Mouse (Mus musculus) forebrain, postnatal 0 days (tissue): ENCODE results near the gene Ipp. TPM values are rescaled to one million over a fixed set of nuclear protein-coding genes. Genes with fewer than 3 reads are reported as not detected.

Experiments
- ATAC-seq: fragments of 200-750 bp; cut with Nextera tagmentation; 2 replicates; pipeline ENCODE4 v1.8.0; 2017; ENCODE audit warnings: mild to moderate bottlenecking, moderate library complexity
- DNase-seq: peaks from one replicate; pipeline ENCODE4 v3.0.0-alpha.2; 2015
- H3K27ac ChIP-seq: fragments of 300-500 bp; sonication (generic); 2 replicates; pipeline ENCODE4 v1.5.1; 2014; ENCODE audit warnings: low read depth, mild to moderate bottlenecking, antibody characterized with exemption, low read length, moderate library complexity, mixed read lengths
- H3K27me3 ChIP-seq: fragments of 300-500 bp; sonication (generic); 2 replicates; pipeline ENCODE4 v1.6.1; 2014; ENCODE audit warnings: mild to moderate bottlenecking, low read length, mixed read lengths; ENCODE audit not compliant: insufficient read depth
- H3K36me3 ChIP-seq: fragments of 300-500 bp; sonication (generic); 2 replicates; pipeline ENCODE4 v1.6.1; 2014; ENCODE audit warnings: mild to moderate bottlenecking, moderate library complexity; ENCODE audit not compliant: insufficient read depth
- H3K4me1 ChIP-seq: fragments of 300-500 bp; sonication (generic); 2 replicates; pipeline ENCODE4 v1.6.1; 2014; ENCODE audit warnings: antibody characterized with exemption; ENCODE audit not compliant: insufficient read depth
- H3K4me2 ChIP-seq: fragments of 300-500 bp; sonication (generic); 2 replicates; pipeline ENCODE4 v1.6.1; 2014; ENCODE audit warnings: low read depth, mild to moderate bottlenecking, moderate library complexity
- H3K4me3 ChIP-seq: fragments of 300-500 bp; sonication (generic); 2 replicates; pipeline ENCODE4 v1.5.1; 2014; ENCODE audit warnings: low read depth, low read length, mixed read lengths
- H3K9ac ChIP-seq: fragments of 300-500 bp; sonication (generic); 2 replicates; pipeline ENCODE4 v1.6.1; 2014; ENCODE audit warnings: mild to moderate bottlenecking
- H3K9me3 ChIP-seq: fragments of 300-500 bp; sonication (generic); 2 replicates; pipeline ENCODE4 v1.6.1; 2016; ENCODE audit warnings: low read length
- CTCF ChIP-seq: sonication (generic); IDR thresholded peaks from 2 replicates; pipeline ENCODE4 v1.5.1; 2016; ENCODE audit warnings: antibody characterized with exemption, control low read depth, low read depth
- WGBS: fragments of 180-500 bp; shearing (Covaris S2); extraction: QIAGEN DNeasy Blood & Tissue Kit; methylation state at CpG from one replicate; pipeline ENCODE4 v1.1.7; 2014; 5-methylcytosine and 5-hydroxymethylcytosine counted together
- polyA plus RNA-seq: library from polyadenylated mRNA; unstranded; fragments of >200 nt; fragmentation: Nextera tagmentation; extraction: Ambion mirVana; gene quantifications from 2 replicates; pipeline ENCODE4 v1.2.1, GENCODE M21; 2015
- total RNA-seq: library from RNA; depleted of rRNA; stranded (reverse); fragments of >200 nt; gene quantifications from 2 replicates; pipeline ENCODE4 v1.2.3, GENCODE M21; 2014; rRNA removed

The Ipp gene
- total RNA-seq (6.6 and 8.4 TPM in 2 replicates), polyA plus RNA-seq (8.7 and 12.4 TPM in 2 replicates)

DNA sequence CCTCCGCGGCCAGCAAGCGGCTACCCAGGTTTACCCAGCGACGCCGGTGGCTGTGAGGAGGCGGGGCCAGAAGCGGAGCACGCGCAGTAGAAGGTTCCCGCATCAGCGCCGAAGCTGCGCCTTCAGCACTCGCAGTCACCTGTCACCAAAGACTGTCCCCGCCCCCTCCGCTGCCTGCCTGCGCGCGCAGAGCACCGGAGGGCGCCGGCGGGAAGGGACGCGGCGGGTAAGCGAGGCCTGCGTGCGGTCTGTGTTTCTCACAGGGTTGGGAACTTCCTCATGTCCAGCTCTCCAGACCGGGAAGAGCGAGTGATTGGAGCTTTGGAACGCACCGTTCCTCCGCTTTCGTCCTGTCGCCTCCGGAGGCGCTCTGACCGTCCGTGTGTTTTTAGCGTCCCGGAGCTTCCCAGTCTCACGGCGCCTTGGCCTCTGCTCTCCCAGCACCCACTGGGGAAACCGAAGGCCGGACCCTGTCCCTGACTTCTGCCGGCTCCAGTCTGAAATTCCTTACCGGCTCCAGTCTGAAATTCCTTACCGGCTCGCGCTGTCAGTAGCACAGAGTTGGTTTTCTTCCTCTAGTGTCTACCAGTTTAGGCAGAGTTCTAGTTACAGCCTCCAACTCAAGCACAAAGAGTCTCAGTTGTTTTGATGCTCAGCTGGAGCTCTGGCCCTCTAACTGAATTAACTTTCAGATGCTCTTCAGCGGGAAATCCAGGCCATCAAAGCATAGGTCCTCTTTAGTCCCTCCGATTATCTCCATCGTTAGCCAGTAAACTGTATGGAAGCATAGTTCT lies at the start of gene Ipp:
Gene Ipp (plus strand): TSS at position 125 of the 794 bp plus-strand sequence.
- H3K9ac ChIP-seq = peak within 1 kb of the TSS; percentile 71
- TF ChIP-seq CTCF = peak; percentile 44
- H3K36me3 ChIP-seq = no peaks in the 10 kb centered on the region
- peaks cover 14% of the 10 kb centered on the region; the same call in 1 of the 2 replicates for H3K4me1 ChIP-seq
- H3K27ac ChIP-seq = peak within 1 kb of the TSS; percentile 84
- ATAC-seq = peak; percentile 100
- peak within 1 kb of the TSS; percentile 54 for H3K4me2 ChIP-seq
- no peaks in the 10 kb centered on the region for H3K9me3 ChIP-seq
- peak; percentile 97 for DNase-seq
- H3K27me3 ChIP-seq = no peaks in the 10 kb centered on the region
- WGBS = 2% methylated on average over 53 of the region's 55 CpGs
- H3K4me3 ChIP-seq = peak within 1 kb of the TSS; percentile 56

DNA sequence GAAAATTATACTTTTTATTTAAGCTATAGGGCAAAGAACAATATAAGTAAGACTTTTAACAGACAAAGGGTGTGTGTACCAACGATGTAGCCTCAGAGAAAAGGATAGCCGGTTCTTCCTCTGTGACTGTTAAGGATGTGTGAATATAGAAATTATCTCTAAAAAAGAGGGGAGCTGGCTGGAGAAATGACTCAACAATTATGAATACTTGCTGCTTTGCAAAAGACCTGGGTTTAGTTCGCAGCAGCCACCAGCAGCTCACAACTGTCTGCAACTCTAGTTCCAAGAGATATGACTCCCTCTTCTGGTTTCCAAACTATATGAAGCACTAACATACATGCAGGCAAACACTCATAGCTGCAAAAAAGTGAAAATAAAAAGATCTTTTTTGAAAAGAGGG lies 45.4 kb upstream of the Ipp start:
- no peak overlapping the region for H3K27ac ChIP-seq
- DNase-seq (no peak), ATAC-seq (no peak)
- WGBS = 96% methylated on average over 3 of the region's 3 CpGs
- no peaks in the 10 kb centered on the region for H3K27me3 ChIP-seq
- peak overlapping the region; percentile 65; the same call in 1 of the 2 replicates for H3K4me2 ChIP-seq
- no peaks in the 10 kb centered on the region for H3K9me3 ChIP-seq
- no peaks in the 10 kb centered on the region for H3K36me3 ChIP-seq
- H3K9ac ChIP-seq = no peak overlapping the region
- H3K4me3 ChIP-seq = no peak overlapping the region
- peaks cover 11% of the 10 kb centered on the region for H3K4me1 ChIP-seq
- TF ChIP-seq CTCF = no peak

DNA sequence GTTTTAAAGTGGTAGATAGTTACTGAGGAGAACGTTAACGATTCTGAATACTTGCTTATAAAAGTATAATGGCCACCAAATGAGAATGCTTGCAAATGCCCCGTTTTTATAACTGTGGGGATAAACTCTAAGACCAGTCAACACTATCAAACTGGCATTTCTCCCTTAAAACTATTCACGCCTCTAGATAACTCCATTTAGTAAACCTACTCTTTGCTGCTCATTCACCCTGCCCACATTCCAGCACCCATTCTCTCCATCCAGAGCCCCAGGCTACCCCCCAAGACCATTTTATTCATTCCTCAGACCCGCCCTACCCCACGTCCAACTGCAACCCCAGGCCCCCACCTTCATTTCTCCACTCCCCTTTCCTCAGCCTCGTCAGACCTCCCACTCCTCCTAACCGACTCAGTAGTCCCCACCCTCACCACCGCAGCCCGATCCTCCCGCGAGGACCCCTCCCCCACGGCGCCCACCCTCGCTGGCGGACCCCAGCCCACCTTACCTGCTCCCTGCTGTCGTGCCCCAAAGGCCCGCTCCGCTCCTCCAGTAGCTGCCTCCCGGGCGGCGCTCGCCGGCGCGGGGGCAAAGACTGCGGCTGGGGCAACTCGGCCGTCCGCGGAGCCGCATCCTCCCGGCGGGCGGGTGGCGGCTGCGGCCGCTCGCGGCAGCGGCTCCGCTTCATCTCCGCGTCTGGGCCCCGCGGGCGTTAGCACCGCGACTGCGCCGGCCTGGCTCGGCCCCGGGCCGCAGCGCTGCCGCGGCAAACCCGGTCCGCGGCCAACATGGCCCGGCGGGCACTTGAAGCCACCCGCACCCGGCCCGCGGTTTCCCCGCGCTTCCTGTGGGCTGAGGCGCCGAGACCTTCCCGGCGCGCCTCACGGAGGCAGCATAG lies 43.9 kb upstream of the Ipp start:
- peak overlapping the region; percentile 90 for H3K27ac ChIP-seq
- peaks cover 11% of the 10 kb centered on the region for H3K4me1 ChIP-seq
- TF ChIP-seq CTCF = 0 out of 2 replicates have a peak, but pooled peaks have one; percentile 18
- no peaks in the 10 kb centered on the region for H3K36me3 ChIP-seq
- no peaks in the 10 kb centered on the region for H3K9me3 ChIP-seq
- no peaks in the 10 kb centered on the region for H3K27me3 ChIP-seq
- peak overlapping the region; percentile 65 for H3K4me2 ChIP-seq
- ATAC-seq = peak; percentile 66
- peak overlapping the region; percentile 93 for H3K4me3 ChIP-seq
- peak; percentile 38 for DNase-seq
- 2% methylated on average over 60 of the region's 74 CpGs for WGBS
- peak overlapping the region; percentile 84 for H3K9ac ChIP-seq

- Histone ChIP-seq H3K9me3 (no peaks in the 10 kb centered on the region), H3K9ac (peak within 1 kb of the TSS; percentile 84), H3K36me3 (no peaks in the 10 kb centered on the region), H3K4me2 (peak within 1 kb of the TSS; percentile 65), H3K4me1 (peaks cover 11% of the 10 kb centered on the region), H3K27ac (peak within 1 kb of the TSS; percentile 90), H3K27me3 (no peaks in the 10 kb centered on the region), H3K4me3 (peak within 1 kb of the TSS; percentile 93)
- no peak for TF ChIP-seq CTCF
- ATAC-seq = peak; percentile 89
- WGBS = 1% methylated on average over 34 of the region's 68 CpGs
- DNase-seq = peak; percentile 95
Observed at GRCm38 (mm10) chr4:116464126-116464981, 43.0 kb upstream of the Ipp start, which contains the start of gene Mast2. TSS of gene Mast2 (minus strand) at chr4:116464183.

- TF ChIP-seq CTCF = no peak
- H3K27ac ChIP-seq = no peak overlapping the region
- no peak for DNase-seq
- H3K4me2 ChIP-seq = no peak overlapping the region
- H3K9me3 ChIP-seq = no peaks in the 10 kb centered on the region
- H3K27me3 ChIP-seq = no peaks in the 10 kb centered on the region
- no peak overlapping the region for H3K4me3 ChIP-seq
- H3K4me1 ChIP-seq = no peaks in the 10 kb centered on the region
- H3K9ac ChIP-seq = no peak overlapping the region
- no peak for ATAC-seq
- WGBS = 73% methylated on average over 2 of the region's 2 CpGs
- H3K36me3 ChIP-seq = no peaks in the 10 kb centered on the region
Observed at GRCm38 (mm10) chr4:116481322-116481721, 26.0 kb upstream of the Ipp start.

DNA sequence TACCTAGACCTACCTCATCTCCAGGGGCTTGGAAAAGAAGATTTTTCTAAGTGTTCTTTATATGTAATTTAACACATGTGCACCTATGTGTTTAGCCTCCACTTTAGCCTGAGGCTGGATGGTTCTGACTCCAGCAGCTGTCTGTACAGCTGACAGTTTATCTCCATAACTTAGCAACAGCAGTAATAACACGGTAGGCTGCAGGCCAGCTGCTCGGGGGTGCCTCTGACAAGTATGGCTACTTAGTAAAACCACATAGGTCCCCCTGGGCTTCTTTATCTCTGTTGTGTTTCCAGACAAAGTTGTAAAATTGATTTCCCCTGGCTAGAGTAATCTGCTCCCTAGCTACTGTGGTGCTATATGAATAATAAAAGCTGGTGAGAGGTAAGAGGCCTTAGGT lies 23.9 kb upstream of the Ipp start:
- DNase-seq = no peak
- H3K36me3 ChIP-seq = no peaks in the 10 kb centered on the region
- H3K9ac ChIP-seq = no peak overlapping the region
- 52% methylated on average over 2 of the region's 2 CpGs for WGBS
- H3K9me3 ChIP-seq = no peaks in the 10 kb centered on the region
- no peak overlapping the region for H3K4me3 ChIP-seq
- no peaks in the 10 kb centered on the region for H3K27me3 ChIP-seq
- ATAC-seq = no peak
- no peaks in the 10 kb centered on the region for H3K4me1 ChIP-seq
- no peak for TF ChIP-seq CTCF
- no peak overlapping the region for H3K27ac ChIP-seq
- H3K4me2 ChIP-seq = no peak overlapping the region
